Mouse (Mus musculus): Measurements from ENCODE around the gene Itgb4. TPM values are rescaled to one million over a fixed set of nuclear protein-coding genes. Genes with fewer than 3 reads are reported as not detected.
"Not testable (repeated sequence)": the region's sequence is repeated elsewhere in the genome, so short reads cannot be mapped to it uniquely, and the experiment has no call there.

Gene Itgb4
- polyA plus RNA-seq, 1 experiment from 2014 or later, result 0.67 TPM

DNA sequence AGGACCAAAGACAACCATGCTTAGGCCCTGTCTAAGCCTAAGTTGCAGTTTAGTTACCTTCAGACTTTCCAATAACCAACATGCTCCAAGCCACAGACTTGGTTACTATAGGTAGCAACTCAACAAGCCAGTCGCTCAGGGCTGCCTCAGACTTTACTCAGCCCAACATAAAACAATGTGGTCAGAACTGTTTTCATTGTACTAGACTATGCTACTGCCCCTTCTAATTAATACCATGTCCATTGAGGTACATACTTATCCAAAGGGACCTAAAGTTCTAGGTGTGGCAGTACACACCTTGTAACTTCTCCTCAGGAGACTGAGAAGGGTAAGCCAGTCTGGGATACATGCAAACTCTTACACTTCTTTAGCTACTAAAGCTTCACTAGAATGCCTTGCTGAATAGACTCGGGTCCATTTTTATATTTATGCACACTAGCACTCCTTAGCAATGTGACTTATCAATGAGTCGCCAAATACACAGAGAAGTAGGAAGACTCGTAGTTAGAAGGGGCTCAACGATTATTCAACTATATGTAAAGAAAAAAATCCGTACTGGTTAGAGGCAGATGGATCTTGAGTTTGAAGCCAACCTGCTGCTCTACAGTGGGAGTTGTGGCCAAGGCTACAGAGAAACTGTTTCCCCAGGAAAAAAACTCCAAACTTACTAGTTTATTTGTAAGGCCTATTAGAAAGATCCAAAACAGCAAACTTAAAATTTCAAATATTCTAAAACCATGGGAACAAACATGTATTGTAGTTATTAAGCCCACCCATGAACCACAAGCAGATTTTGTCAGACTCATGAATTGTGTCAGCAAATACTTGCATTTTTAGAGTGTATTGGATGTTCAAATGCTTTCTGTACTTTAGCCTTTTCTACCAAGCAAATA lies 47.1 kb downstream of the Itgb4 start:
- Histone ChIP-seq H3K27ac (ENCODE audit: low read length) (no peak overlapping the region), H3K4me1 (replicated peaks; ENCODE audit: control insufficient read depth, insufficient read depth, low read length) (peaks cover 12% of the 10 kb centered on the region), H3K9me3 (ENCODE audit: control insufficient read depth, low read length) (no peaks in the 10 kb centered on the region), H3K27me3 (replicated peaks; ENCODE audit: control insufficient read depth, insufficient read depth, low read length) (no peaks in the 10 kb centered on the region), H3K4me2 (ENCODE audit: low read length) (peak overlapping the region; percentile 83), H3K9ac (replicated peaks; ENCODE audit: low read depth, low read length) (no peak overlapping the region), H3K36me3 (ENCODE audit: control insufficient read depth, insufficient read depth) (peaks cover 12% of the 10 kb centered on the region), H3K4me3 (replicated peaks; ENCODE audit: low read length) (peak overlapping the region; percentile 5)
- ATAC-seq, result no peak
- WGBS, result 77% methylated on average over 6 of the region's 6 CpGs

DNA sequence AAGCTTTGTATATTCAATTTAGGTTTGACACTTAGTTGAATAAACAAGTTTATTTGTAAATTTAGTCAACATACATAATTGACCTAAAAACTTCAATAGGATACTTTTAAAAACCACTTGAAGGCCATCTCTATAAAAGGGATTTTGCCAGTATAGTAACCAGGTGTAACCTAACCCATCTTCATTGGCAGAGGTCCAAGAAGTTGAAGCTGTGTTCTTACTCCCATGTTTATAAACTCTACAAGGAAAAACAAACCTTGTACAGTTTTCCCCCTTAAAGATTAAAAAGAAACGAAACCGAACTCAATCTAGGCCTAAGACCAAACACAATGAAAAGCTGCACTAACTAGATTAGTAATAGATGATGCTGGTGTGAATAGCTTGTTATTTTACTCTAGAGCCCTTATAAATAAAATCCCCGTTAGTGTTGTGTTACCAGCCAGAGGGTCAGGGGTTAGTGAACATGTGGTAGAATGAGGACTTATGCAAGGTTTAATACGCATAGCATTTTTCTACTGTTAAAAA lies 47.8 kb downstream of the Itgb4 start:
- 50% methylated on average over 4 of the region's 4 CpGs for WGBS
- Histone ChIP-seq H3K9ac (replicated peaks; ENCODE audit: low read depth, low read length) (0 out of 2 replicates have a peak overlapping the region, but pooled peaks have one; percentile 39), H3K4me3 (replicated peaks; ENCODE audit: low read length) (peak overlapping the region; percentile 43), H3K9me3 (ENCODE audit: control insufficient read depth, low read length) (no peaks in the 10 kb centered on the region), H3K4me2 (ENCODE audit: low read length) (peak overlapping the region; percentile 83), H3K27me3 (replicated peaks; ENCODE audit: control insufficient read depth, insufficient read depth, low read length) (no peaks in the 10 kb centered on the region), H3K27ac (ENCODE audit: low read length) (no peak overlapping the region), H3K36me3 (ENCODE audit: control insufficient read depth, insufficient read depth) (peaks cover 12% of the 10 kb centered on the region), H3K4me1 (replicated peaks; ENCODE audit: control insufficient read depth, insufficient read depth, low read length) (peaks cover 12% of the 10 kb centered on the region)
- ATAC-seq, result no peak

DNA sequence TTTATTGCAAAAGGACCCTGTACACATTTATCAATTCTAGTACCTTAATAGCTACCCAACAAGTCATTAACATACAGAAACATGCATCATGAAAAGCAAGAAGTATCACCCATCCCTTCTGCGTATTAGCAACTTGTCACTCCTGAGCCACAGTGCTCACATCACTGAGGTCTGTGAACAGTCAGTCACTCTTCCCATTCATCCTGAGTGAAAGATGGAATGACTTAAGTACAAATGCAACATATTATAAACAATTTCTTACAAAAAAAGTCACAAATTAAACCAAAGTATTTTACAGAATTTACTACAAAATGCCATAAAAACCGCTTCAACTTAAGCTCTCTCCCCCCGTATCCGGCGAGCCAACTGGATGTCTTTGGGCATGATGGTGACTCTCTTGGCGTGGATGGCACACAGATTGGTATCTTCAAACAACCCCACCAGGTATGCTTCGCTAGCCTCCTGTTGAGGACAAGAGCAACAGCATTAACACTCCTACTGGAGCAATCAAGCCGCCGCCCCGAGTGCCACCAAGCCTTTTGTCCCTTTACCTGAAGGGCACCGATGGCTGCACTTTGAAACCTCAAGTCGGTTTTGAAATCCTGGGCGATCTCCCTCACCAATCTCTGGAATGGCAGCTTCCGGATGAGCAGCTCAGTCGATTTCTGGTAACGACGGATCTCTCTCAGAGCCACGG lies 48.7 kb downstream of the Itgb4 start:
- Histone ChIP-seq H3K36me3 (ENCODE audit: control insufficient read depth, insufficient read depth) (peaks cover 12% of the 10 kb centered on the region), H3K27ac (ENCODE audit: low read length) (peak overlapping the region; percentile 99), H3K4me2 (ENCODE audit: low read length) (peak overlapping the region; percentile 57), H3K4me1 (replicated peaks; ENCODE audit: control insufficient read depth, insufficient read depth, low read length) (peaks cover 12% of the 10 kb centered on the region), H3K4me3 (replicated peaks; ENCODE audit: low read length) (peak overlapping the region; percentile 89), H3K9ac (replicated peaks; ENCODE audit: low read depth, low read length) (peak overlapping the region; percentile 99)
- ATAC-seq; H3K27me3 ChIP-seq (replicated peaks; ENCODE audit: control insufficient read depth, insufficient read depth, low read length); H3K9me3 ChIP-seq (ENCODE audit: control insufficient read depth, low read length): not testable (repeated sequence)
- 6% methylated on average over 18 of the region's 18 CpGs for WGBS

DNA sequence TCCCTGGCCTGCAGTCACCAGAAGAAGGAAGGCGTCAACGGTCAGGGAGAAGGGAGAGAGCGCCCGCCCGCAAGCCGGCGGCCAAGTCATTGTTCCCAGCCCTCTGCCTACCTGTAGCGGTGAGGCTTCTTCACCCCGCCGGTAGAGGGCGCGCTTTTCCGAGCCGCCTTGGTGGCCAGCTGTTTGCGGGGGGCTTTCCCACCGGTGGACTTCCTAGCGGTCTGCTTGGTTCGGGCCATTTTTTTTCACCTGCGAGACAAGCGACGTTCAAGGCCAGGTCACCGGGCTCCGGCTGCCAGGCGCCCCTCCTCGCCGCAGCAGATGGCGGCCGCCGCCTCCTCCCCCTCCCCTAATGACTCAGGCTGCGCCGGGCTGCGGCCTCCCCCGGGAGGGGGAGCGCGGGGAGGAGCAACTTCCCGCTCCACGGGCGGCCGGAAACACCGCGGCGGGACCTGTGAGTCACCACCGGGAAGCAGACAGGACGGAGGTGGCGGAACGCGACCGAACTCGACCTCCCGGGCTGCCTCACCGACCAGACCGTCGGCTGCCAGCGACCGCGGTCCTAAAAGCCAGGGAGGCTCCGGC lies 49.4 kb downstream of the Itgb4 start:
- Histone ChIP-seq H3K27me3 (replicated peaks; ENCODE audit: control insufficient read depth, insufficient read depth, low read length) (no peaks in the 10 kb centered on the region), H3K27ac (ENCODE audit: low read length) (peak overlapping the region; percentile 99), H3K9me3 (ENCODE audit: control insufficient read depth, low read length) (no peaks in the 10 kb centered on the region), H3K36me3 (ENCODE audit: control insufficient read depth, insufficient read depth) (peaks cover 12% of the 10 kb centered on the region), H3K9ac (replicated peaks; ENCODE audit: low read depth, low read length) (peak overlapping the region; percentile 99), H3K4me1 (replicated peaks; ENCODE audit: control insufficient read depth, insufficient read depth, low read length) (peaks cover 12% of the 10 kb centered on the region), H3K4me2 (ENCODE audit: low read length) (peak overlapping the region; percentile 57), H3K4me3 (replicated peaks; ENCODE audit: low read length) (peak overlapping the region; percentile 89)
- peak; percentile 64 for ATAC-seq
- 0% methylated on average over 53 of the region's 57 CpGs for whole genome bisulfite sequencing

DNA sequence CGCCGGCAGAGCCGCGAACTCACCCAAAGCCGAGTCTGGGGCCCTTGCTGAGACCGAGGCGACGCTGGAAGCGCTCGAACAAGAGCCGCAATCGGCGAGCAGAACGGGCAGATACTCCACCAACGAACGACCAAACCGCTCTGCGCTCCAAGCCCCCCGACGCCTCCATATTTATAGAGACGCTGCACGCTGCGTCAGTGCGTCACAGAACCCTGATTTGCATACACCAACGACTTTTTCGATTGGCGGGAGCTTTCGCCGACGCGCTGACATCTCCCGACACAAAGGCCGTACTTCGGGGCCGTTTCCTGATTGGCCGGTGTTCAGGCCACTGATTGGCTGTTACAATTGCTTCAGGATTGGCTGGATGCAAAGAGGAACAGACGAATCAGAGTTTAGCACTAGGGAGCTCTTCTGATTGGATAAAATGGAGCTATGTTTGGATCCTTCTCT lies 49.9 kb downstream of the Itgb4 start:
- Histone ChIP-seq H3K4me3 (replicated peaks; ENCODE audit: low read length) (peak overlapping the region; percentile 89), H3K4me2 (ENCODE audit: low read length) (no peak overlapping the region), H3K27ac (ENCODE audit: low read length) (peak overlapping the region; percentile 99), H3K4me1 (replicated peaks; ENCODE audit: control insufficient read depth, insufficient read depth, low read length) (peaks cover 13% of the 10 kb centered on the region), H3K27me3 (replicated peaks; ENCODE audit: control insufficient read depth, insufficient read depth, low read length) (no peaks in the 10 kb centered on the region), H3K9me3 (ENCODE audit: control insufficient read depth, low read length) (no peaks in the 10 kb centered on the region), H3K9ac (replicated peaks; ENCODE audit: low read depth, low read length) (peak overlapping the region; percentile 99), H3K36me3 (ENCODE audit: control insufficient read depth, insufficient read depth) (peaks cover 12% of the 10 kb centered on the region)
- ATAC-seq, result peak; percentile 96
- under 1% methylated on average over 37 of the region's 37 CpGs for whole genome bisulfite sequencing

DNA sequence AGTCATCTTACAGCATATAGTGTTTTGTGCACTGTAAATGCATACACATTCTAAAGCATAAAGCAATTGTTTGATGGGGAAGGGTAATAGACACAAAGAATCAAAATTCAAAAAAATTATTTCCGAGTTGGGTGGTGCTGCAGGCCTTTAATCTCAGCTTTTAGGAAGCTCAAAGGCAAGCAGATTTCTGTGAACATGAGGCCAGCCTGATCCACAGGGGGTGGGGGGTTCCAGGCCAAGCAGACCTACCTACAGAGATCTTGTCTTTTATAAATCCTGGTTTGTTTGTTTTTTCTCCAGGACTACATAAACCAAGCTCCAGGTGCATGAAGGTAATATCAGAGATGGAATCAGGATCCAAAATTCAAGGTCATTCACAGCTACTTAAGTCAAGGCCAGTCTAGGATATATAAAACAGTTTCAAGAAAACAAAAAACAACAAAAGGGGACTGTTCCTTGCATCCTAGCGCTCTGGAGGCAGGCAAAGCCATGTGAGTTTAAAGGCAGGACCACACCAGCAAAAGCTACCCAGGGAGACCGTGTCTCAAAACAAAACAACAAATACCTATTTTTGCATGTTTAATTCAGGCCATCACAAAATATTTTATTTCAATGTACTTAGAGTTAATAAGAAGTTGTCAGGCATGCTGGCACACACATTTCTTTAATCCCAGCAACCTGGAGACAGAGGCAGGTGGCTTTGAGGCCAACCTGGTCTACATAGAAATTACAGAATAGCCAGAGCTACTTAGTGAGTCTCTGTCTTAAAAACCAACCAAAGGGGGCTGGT lies 50.7 kb downstream of the Itgb4 start:
- Histone ChIP-seq H3K27me3 (replicated peaks; ENCODE audit: control insufficient read depth, insufficient read depth, low read length) (no peaks in the 10 kb centered on the region), H3K36me3 (ENCODE audit: control insufficient read depth, insufficient read depth) (peaks cover 12% of the 10 kb centered on the region), H3K27ac (ENCODE audit: low read length) (peak overlapping the region; percentile 69), H3K4me3 (replicated peaks; ENCODE audit: low read length) (no peak overlapping the region), H3K4me2 (ENCODE audit: low read length) (no peak overlapping the region), H3K4me1 (replicated peaks; ENCODE audit: control insufficient read depth, insufficient read depth, low read length) (peaks cover 15% of the 10 kb centered on the region), H3K9me3 (ENCODE audit: control insufficient read depth, low read length) (no peaks in the 10 kb centered on the region), H3K9ac (replicated peaks; ENCODE audit: low read depth, low read length) (no peak overlapping the region)
- 92% methylated on average over 3 of the region's 3 CpGs for WGBS
- no peak for ATAC-seq

DNA sequence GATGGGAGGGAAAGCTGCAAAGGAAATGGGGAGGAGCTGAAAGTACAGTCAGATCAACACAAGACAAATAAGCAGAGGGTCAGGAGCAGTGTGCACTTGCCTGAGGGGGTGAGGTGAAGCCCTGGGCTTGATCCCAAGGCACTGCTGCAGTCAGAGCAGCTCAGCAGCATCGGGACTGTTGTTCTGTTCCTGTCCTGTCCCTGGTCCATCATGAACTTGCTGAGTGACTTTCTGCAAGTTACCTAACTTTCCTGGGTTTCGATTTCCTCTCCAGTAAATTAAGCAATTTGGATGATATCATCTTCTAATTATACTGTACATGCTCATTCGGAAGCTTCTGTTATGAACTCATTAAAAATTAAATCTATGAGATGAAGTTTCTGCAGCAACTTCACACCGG lies 53.2 kb downstream of the Itgb4 start, which contains the start of gene H3f3b:
H3f3b (minus strand) TSS at position 207 of the 400 bp plus-strand sequence.
- 90% methylated on average over 4 of the region's 4 CpGs for WGBS

DNA sequence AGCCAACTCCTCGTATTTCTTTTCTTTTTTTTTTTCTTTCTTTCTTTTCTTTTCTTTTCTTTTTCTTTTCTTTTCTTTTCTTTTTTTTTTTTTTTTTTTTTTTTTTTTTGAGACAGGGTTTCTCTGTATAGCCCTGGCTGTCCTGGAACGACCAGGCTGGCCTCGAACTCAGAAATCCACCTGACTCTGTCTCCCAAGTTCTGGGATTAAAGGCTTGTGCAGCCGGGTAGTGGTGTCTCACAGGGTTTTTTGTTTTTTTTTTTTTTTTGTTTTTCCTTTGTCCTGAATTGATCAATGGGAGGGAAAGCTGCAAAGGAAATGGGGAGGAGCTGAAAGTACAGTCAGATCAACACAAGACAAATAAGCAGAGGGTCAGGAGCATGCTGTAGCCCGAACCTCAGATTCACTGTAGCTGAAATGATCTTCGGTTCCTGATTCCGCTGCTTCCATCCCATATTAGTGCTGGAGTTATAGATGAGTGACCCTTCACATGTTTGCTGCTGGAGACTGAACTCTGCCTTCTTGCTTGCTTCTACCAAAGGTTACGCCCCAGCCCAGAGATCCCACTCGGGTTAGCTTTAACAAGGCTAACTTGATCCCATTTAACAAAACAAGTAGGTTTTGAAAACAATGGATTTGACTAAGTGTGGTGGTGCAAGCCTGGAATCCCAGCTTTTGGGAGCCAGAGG lies 53.8 kb downstream of the Itgb4 start:
- Histone ChIP-seq H3K4me3 (replicated peaks; ENCODE audit: low read length) (no peak overlapping the region), H3K9me3 (ENCODE audit: control insufficient read depth, low read length) (no peaks in the 10 kb centered on the region), H3K4me2 (ENCODE audit: low read length) (no peak overlapping the region), H3K27me3 (replicated peaks; ENCODE audit: control insufficient read depth, insufficient read depth, low read length) (no peaks in the 10 kb centered on the region), H3K27ac (ENCODE audit: low read length) (no peak overlapping the region), H3K36me3 (ENCODE audit: control insufficient read depth, insufficient read depth) (no peaks in the 10 kb centered on the region), H3K4me1 (replicated peaks; ENCODE audit: control insufficient read depth, insufficient read depth, low read length) (peaks cover 18% of the 10 kb centered on the region), H3K9ac (replicated peaks; ENCODE audit: low read depth, low read length) (no peak overlapping the region)
- WGBS, result 82% methylated on average over 9 of the region's 9 CpGs
- ATAC-seq, result no peak

More for the DNA sequence above, 53.2 kb downstream of the Itgb4 start, which contains the start of gene H3f3b:
- Histone ChIP-seq H3K4me1 (replicated peaks; ENCODE audit: control insufficient read depth, insufficient read depth, low read length) (peaks cover 15% of the 10 kb centered on the region), H3K4me2 (ENCODE audit: low read length) (no peak within 1 kb of the TSS), H3K9ac (replicated peaks; ENCODE audit: low read depth, low read length) (no peak within 1 kb of the TSS), H3K36me3 (ENCODE audit: control insufficient read depth, insufficient read depth) (no peaks in the 10 kb centered on the region), H3K9me3 (ENCODE audit: control insufficient read depth, low read length) (no peaks in the 10 kb centered on the region), H3K4me3 (replicated peaks; ENCODE audit: low read length) (no peak within 1 kb of the TSS), H3K27ac (ENCODE audit: low read length) (no peak within 1 kb of the TSS), H3K27me3 (replicated peaks; ENCODE audit: control insufficient read depth, insufficient read depth, low read length) (no peaks in the 10 kb centered on the region)
- no peak for ATAC-seq

All from forebrain, embryonic 16.5 days (tissue).